Comparison of ENCODE assay signal across 8 mouse cellular contexts in genomic region chr13:60684050-60684760, GRCm38 (mm10).
DNase-seq lines count a peak whose midpoint lies in the region; ATAC-seq lines count a peak whose summit lies in the region.

No protein-coding gene starts in this region.

- WGBS in heart, embryonic 16.5 days: 45% methylated on average over 10 of the region's 10 CpGs
- 70% methylated on average over 10 of the region's 10 CpGs for WGBS in limb, embryonic 10.5 days
- 63% methylated on average over 10 of the region's 10 CpGs for WGBS in midbrain, embryonic 14.5 days

- H3K9ac ChIP-seq in heart, embryonic 16.5 days (ENCODE audit: low read length): 0 out of 2 replicates have a peak overlapping the region, but pooled peaks have one; percentile 22
- no peak overlapping the region for H3K9ac ChIP-seq in midbrain, embryonic 14.5 days (replicated peaks; ENCODE audit: low read length)

- DNase-seq in right cerebral cortex, postnatal 14 days: peak; percentile 25
- DNase-seq in right cerebral cortex, adult 2 months (ENCODE audit: low spot score in 2 of 2): no peak
- no peak for DNase-seq in limb, embryonic 10.5 days (ENCODE audit: low spot score)
- DNase-seq in midbrain, embryonic 14.5 days: peak; percentile 52
- no peak for DNase-seq in thymus, adult 18-20 months
- no peak for DNase-seq in frontal cortex, postnatal 25 days (ENCODE audit: low spot score in 2 of 2)

- H3K4me1 ChIP-seq in heart, embryonic 16.5 days (ENCODE audit: control insufficient read depth, insufficient read depth, low read length): peaks cover 28% of the 10 kb centered on the region
- peaks cover 47% of the 10 kb centered on the region for H3K4me1 ChIP-seq in limb, embryonic 10.5 days
- peaks cover 22% of the 10 kb centered on the region for H3K4me1 ChIP-seq in midbrain, embryonic 14.5 days (ENCODE audit: control insufficient read depth, insufficient read depth, low read length)

- no peaks in the 10 kb centered on the region for H3K27me3 ChIP-seq in heart, embryonic 16.5 days (ENCODE audit: control insufficient read depth, insufficient read depth, low read length)
- no peaks in the 10 kb centered on the region for H3K27me3 ChIP-seq in limb, embryonic 10.5 days (ENCODE audit: low read depth, poor library complexity, severe bottlenecking)
- no peaks in the 10 kb centered on the region for H3K27me3 ChIP-seq in midbrain, embryonic 14.5 days (ENCODE audit: control insufficient read depth, insufficient read depth, low read length)

- H3K4me2 ChIP-seq in heart, embryonic 16.5 days (ENCODE audit: low read depth, low read length): no peak overlapping the region
- H3K4me2 ChIP-seq in midbrain, embryonic 14.5 days (ENCODE audit: low read length): no peak overlapping the region

- no peaks in the 10 kb centered on the region for H3K36me3 ChIP-seq in heart, embryonic 16.5 days (ENCODE audit: control insufficient read depth, insufficient read depth)
- no peaks in the 10 kb centered on the region for H3K36me3 ChIP-seq in limb, embryonic 10.5 days
- H3K36me3 ChIP-seq in midbrain, embryonic 14.5 days (ENCODE audit: control insufficient read depth, insufficient read depth, low read length): no peaks in the 10 kb centered on the region

- peak overlapping the region; percentile 11 for H3K27ac ChIP-seq in heart, embryonic 16.5 days (ENCODE audit: low read length)
- H3K27ac ChIP-seq in limb, embryonic 10.5 days: peak overlapping the region; percentile 27; the same call in 1 of the 2 replicates
- H3K27ac ChIP-seq in midbrain, embryonic 14.5 days (replicated peaks; ENCODE audit: low read depth, low read length): 0 out of 2 replicates have a peak overlapping the region, but pooled peaks have one; percentile 68

- ATAC-seq in heart, embryonic 16.5 days (replicated peaks; ENCODE audit: extremely low read depth, insufficient read depth, low FRiP score): no peak
- no peak for ATAC-seq in midbrain, embryonic 14.5 days (ENCODE audit: low FRiP score, low TSS enrichment)
- ATAC-seq in CD4-positive, CD25-positive, alpha-beta regulatory T cell, adult 4 months: no peak

- no peaks in the 10 kb centered on the region for H3K9me3 ChIP-seq in heart, embryonic 16.5 days (replicated peaks; ENCODE audit: control insufficient read depth, low read length)
- H3K9me3 ChIP-seq in limb, embryonic 10.5 days (replicated peaks): no peaks in the 10 kb centered on the region
- H3K9me3 ChIP-seq in midbrain, embryonic 14.5 days (ENCODE audit: control insufficient read depth, low read length): no peaks in the 10 kb centered on the region

- H3K4me3 ChIP-seq in heart, embryonic 16.5 days (ENCODE audit: low read length): no peak overlapping the region
- H3K4me3 ChIP-seq in limb, embryonic 10.5 days: no peak overlapping the region
- no peak overlapping the region for H3K4me3 ChIP-seq in midbrain, embryonic 14.5 days (replicated peaks; ENCODE audit: low read depth, low read length)

Comparison
In these comparisons a context has a peak if more than half of its experiments do, and no peak if none do; other contexts are left out.
1. DNase-seq: peak in right cerebral cortex, postnatal 14 days (single experiment) and midbrain, embryonic 14.5 days (single experiment); none in right cerebral cortex, adult 2 months (0 of 2), limb, embryonic 10.5 days (single experiment), thymus, adult 18-20 months (0 of 2) and frontal cortex, postnatal 25 days (0 of 2).
2. H3K27ac ChIP-seq: peak in every context shown above with its lines; median percentile 68 in midbrain, embryonic 14.5 days; 27 in limb, embryonic 10.5 days; 11 in heart, embryonic 16.5 days.